Comparison of ENCODE assay signal across 17 mouse cellular contexts in genomic region chr17:70501933-70502332, GRCm38 (mm10).
DNase-seq lines count a peak whose midpoint lies in the region; ATAC-seq lines count a peak whose summit lies in the region.
"Had no signal": no experiment of that assay in that cellular context is flagged by ENCODE, and none has a peak within 500 bp of the region (broad histone marks: within the 10 kb centered on the region; RNA-seq: fewer than 3 reads in every experiment).

No protein-coding gene starts in this region.

- H3K4me2 ChIP-seq in limb, embryonic 12.5 days: no peak overlapping the region
- H3K4me2 ChIP-seq: forebrain, embryonic 13.5 days had no signal

- no peaks in the 10 kb centered on the region for H3K27me3 ChIP-seq in limb, embryonic 12.5 days
- H3K27me3 ChIP-seq in limb, embryonic 10.5 days (ENCODE audit: low read depth, poor library complexity, severe bottlenecking): no peaks in the 10 kb centered on the region
- H3K27me3 ChIP-seq: forebrain, embryonic 13.5 days had no signal

- H3K4me3 ChIP-seq in limb, embryonic 12.5 days (replicated peaks): no peak overlapping the region
- H3K4me3 ChIP-seq in limb, embryonic 10.5 days: no peak overlapping the region
- H3K4me3 ChIP-seq: forebrain, embryonic 13.5 days; midbrain, embryonic 10.5 days had no signal

- no peak overlapping the region for H3K9ac ChIP-seq in limb, embryonic 12.5 days (replicated peaks)
- H3K9ac ChIP-seq: forebrain, embryonic 13.5 days; liver, embryonic 14.5 days had no signal

- H3K36me3 ChIP-seq in limb, embryonic 12.5 days: no peaks in the 10 kb centered on the region
- H3K36me3 ChIP-seq in limb, embryonic 10.5 days: no peaks in the 10 kb centered on the region
- H3K36me3 ChIP-seq: midbrain, embryonic 10.5 days had no signal

- H3K27ac ChIP-seq in limb, embryonic 12.5 days: 0 out of 2 replicates have a peak overlapping the region, but pooled peaks have one; percentile 4
- H3K27ac ChIP-seq in limb, embryonic 10.5 days: no peak overlapping the region
- H3K27ac ChIP-seq: forebrain, embryonic 13.5 days; liver, embryonic 14.5 days; midbrain, embryonic 10.5 days had no signal

- DNase-seq in limb, embryonic 10.5 days (ENCODE audit: low spot score): no peak
- DNase-seq in 416B (ENCODE audit: low read depth) (peak; percentile 72), NIH3T3 (ENCODE audit: low read depth) (peak; percentile 3)
- no peak for DNase-seq in urinary bladder, adult 18-20 months (ENCODE audit: low spot score in 2 of 2)
- DNase-seq: cerebellum, adult 9-10 months; embryo, embryonic 11 days; kidney, adult 2 months; kidney, postnatal 36 days; retina, postnatal 1 day had no signal

- no peaks in the 10 kb centered on the region for H3K9me3 ChIP-seq in limb, embryonic 12.5 days
- H3K9me3 ChIP-seq in limb, embryonic 10.5 days (replicated peaks): no peaks in the 10 kb centered on the region
- H3K9me3 ChIP-seq: midbrain, embryonic 10.5 days had no signal

- H3K4me1 ChIP-seq in limb, embryonic 12.5 days (replicated peaks): no peaks in the 10 kb centered on the region
- H3K4me1 ChIP-seq in limb, embryonic 10.5 days: no peaks in the 10 kb centered on the region
- H3K4me1 ChIP-seq: forebrain, embryonic 13.5 days had no signal

- no peak for ATAC-seq in limb, embryonic 12.5 days (ENCODE audit: insufficient number of reproducible peaks, insufficient read depth, low FRiP score, low TSS enrichment, low read depth)
- peak; percentile 94 for ATAC-seq in common myeloid progenitor, adult 5-6 weeks (replicated peaks; ENCODE audit: low read depth, poor library complexity, severe bottlenecking)
- no peak for ATAC-seq in erythroid progenitor cell, adult 5-6 weeks (replicated peaks; ENCODE audit: low FRiP score, poor library complexity, severe bottlenecking)
- ATAC-seq: activated CD4-positive, CD25-positive, alpha-beta regulatory T cell, adult 4 months; forebrain, embryonic 13.5 days; lung, postnatal 0 days had no signal

- WGBS in limb, embryonic 12.5 days: 64% methylated on average over 7 of the region's 7 CpGs
- WGBS in limb, embryonic 10.5 days: 76% methylated on average over 7 of the region's 7 CpGs

Comparison
In these comparisons a context has a peak if more than half of its experiments do, and no peak if none do; other contexts are left out.
1. DNase-seq: peak in 416B (single experiment) and NIH3T3 (single experiment); none in limb, embryonic 10.5 days (single experiment) and urinary bladder, adult 18-20 months (0 of 2).